Mouse (Mus musculus) megakaryocyte, embryonic 14.5 days (primary cell): ENCODE data around the gene Gnai2.

Source experiments
- FLI1 ChIP-seq: IDR thresholded peaks from 2 replicates; pipeline ENCODE4 v1.6.1; 2012; ENCODE audit warnings: low read length, inconsistent platforms, mixed read lengths
- GATA1 ChIP-seq: IDR thresholded peaks from 3 replicates; pipeline ENCODE4 v1.6.1; 2012; ENCODE audit warnings: mixed read lengths, low read length, inconsistent platforms, borderline replicate concordance

DNA sequence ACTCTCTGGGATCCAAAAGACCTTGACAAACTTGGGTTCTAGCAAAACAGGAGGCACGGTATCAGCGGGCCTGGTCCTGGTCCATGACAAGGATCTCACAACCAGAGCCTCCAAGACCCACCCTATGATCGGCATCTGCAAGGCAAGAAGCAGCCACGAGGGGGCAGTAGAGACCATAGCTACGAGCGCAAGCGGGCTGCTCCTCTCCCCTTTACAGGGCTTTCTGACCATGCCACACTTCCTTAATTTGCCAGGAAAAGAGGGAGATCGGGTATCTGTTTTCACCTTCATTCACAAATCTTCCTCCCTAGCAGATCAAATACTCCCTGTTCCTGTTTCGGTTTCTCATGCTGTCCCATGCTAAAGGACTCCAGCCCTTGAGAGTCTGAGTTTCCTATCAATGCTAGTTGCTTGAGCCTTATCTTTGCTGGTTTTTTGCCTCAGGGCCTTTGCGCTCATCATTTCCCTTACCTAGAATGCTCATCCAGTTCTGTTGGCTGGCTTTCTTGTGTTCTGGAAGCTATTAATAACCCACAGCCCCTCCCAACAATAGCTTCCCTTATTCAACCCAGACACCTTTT is 33.0 kb downstream of the Gnai2 start:
- TF ChIP-seq GATA1 (no peak), FLI1 (no peak)
